Mouse (Mus musculus): Measurements from ENCODE around the gene Lrp2. TPM values are rescaled to one million over a fixed set of nuclear protein-coding genes. Genes with fewer than 3 reads are reported as not detected.

Gene Lrp2
- total RNA-seq, 4 experiments from 2014 or later = 0.45 to 1.0 (median 0.66) TPM

- no peak for DNase-seq (ENCODE audit: low spot score in 2 of 2)
These were observed 180.2 kb downstream of the Lrp2 start for GRCm38 (mm10) chr2:69405692-69406091.

- no peak for DNase-seq (ENCODE audit: low spot score in 2 of 2)
These were observed 183.6 kb downstream of the Lrp2 start for GRCm38 (mm10) chr2:69402309-69402708.

- DNase-seq (ENCODE audit: low spot score in 2 of 2) = no peak
These were observed 184.0 kb downstream of the Lrp2 start for GRCm38 (mm10) chr2:69401891-69402290.

GRCm38 (mm10) chr2:69400866-69401604 is 184.8 kb downstream of the Lrp2 start:
- no peak for DNase-seq (ENCODE audit: low spot score in 2 of 2)

- DNase-seq (ENCODE audit: low spot score in 2 of 2) = no peak
These were observed 189.0 kb downstream of the Lrp2 start for GRCm38 (mm10) chr2:69396760-69397435.

- DNase-seq (ENCODE audit: low spot score in 2 of 2) = no peak
These were observed 190.1 kb downstream of the Lrp2 start for GRCm38 (mm10) chr2:69395597-69396248.

GRCm38 (mm10) chr2:69393947-69394346 is 191.9 kb downstream of the Lrp2 start:
- DNase-seq (ENCODE audit: low spot score in 2 of 2) = no peak

GRCm38 (mm10) chr2:69386118-69386871 is 199.6 kb downstream of the Lrp2 start:
- no peak for DNase-seq (ENCODE audit: low spot score in 2 of 2)

GRCm38 (mm10) chr2:69382838-69383237 is 203.0 kb downstream of the Lrp2 start:
- no peak for DNase-seq (ENCODE audit: low spot score in 2 of 2)

GRCm38 (mm10) chr2:69381740-69382139 is 204.1 kb downstream of the Lrp2 start:
- no peak for DNase-seq (ENCODE audit: low spot score in 2 of 2)

- no peak for DNase-seq (ENCODE audit: low spot score in 2 of 2)
These were observed 205.6 kb downstream of the Lrp2 start, which contains the start of gene Dhrs9 for GRCm38 (mm10) chr2:69380281-69380680. Gene Dhrs9 (plus strand): TSS chr2:69380445.

GRCm38 (mm10) chr2:69379801-69380200 is 206.1 kb downstream of the Lrp2 start:
- DNase-seq (ENCODE audit: low spot score in 2 of 2) = no peak

- DNase-seq (ENCODE audit: low spot score in 2 of 2) = no peak
These were observed 209.1 kb downstream of the Lrp2 start for GRCm38 (mm10) chr2:69376780-69377179.

Other genes starting within 250 kb of the Lrp2 start
- gene Abcb11, start 243.4 kb downstream of the Lrp2 start, total RNA-seq (2022) = not detected
- gene Dhrs9, start 205.6 kb downstream of the Lrp2 start, total RNA-seq (2022) = not detected
- 10 to 100 TPM; 26.4 to 33.3 (median 30.0) TPM for gene Bbs5, start 61.1 kb upstream of the Lrp2 start, total RNA-seq (2022)
- gene Klhl41, start 84.1 kb upstream of the Lrp2 start, total RNA-seq (2022) = under 1 TPM; 0.16 to 0.59 (median 0.38) TPM
- gene Fastkd1, start 127.5 kb upstream of the Lrp2 start, total RNA-seq (2022) = 10 to 100 TPM; 18.2 to 22.1 (median 19.8) TPM
- gene Ppig, start 136.5 kb upstream of the Lrp2 start, total RNA-seq (2022) = 10 to 100 TPM; 55.5 to 73.8 (median 70.1) TPM
- 1 to 10 TPM; 2.2 to 3.3 (median 2.6) TPM for gene Ccdc173, start 203.5 kb upstream of the Lrp2 start, total RNA-seq (2022)
- gene Phospho2, start 203.6 kb upstream of the Lrp2 start, total RNA-seq (2022) = 10 to 100 TPM; 17.7 to 25.1 (median 22.9) TPM
- gene Klhl23, start 235.9 kb upstream of the Lrp2 start, total RNA-seq (2022) = 10 to 100 TPM; 32.7 to 45.3 (median 36.6) TPM